Mouse (Mus musculus): ENCODE results near the gene Fam166a.
"Not testable (repeated sequence)": the region's sequence is repeated elsewhere in the genome, so short reads cannot be mapped to it uniquely, and the experiment has no call there.

The Fam166a gene

DNA sequence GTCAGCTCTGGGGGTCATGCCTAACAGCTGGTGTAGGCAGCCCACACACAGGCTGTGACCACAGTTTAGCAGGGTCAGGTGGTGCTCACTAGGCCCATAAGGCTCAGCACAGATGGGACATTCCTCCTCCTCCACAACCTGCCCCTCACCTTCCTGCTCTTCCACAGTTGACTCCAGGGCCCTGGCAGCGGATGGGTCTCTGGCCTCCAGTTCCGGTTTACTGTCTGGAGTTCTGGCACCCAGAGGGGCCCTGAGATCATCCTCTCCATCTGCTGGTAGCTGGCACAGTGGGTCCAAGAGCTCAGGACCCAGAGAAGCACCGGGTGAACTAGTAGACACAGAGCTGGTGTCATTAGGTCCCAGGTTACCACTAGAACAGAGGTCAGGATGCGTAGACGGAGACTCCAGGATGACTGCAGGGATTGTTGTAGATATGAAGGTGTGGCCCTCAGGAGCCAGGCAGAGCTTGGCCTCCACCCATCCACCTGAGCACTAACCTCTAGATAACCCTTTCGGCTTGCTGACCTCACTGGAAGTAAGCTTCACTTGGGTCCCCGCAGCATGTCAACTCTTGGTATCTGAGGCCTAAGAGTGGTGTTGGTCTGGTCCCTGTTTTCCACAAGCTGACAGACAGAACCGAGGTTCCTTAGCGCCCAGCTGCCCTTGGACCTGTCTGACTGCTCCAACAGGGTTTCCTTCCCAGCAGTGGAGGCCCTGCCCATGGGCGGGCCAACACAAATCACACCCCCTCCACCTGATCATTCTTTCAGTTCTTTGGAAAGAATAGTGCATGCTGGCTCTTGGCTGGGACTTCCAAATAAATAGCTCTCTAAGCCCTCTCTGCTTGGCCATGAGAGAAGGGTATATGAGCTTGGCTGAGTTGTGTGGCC lies 27.9 kb downstream of the Fam166a start, which contains the start of gene AL732309.1:
Gene AL732309.1, minus strand, starts transcription at position 681 of the 890 bp plus-strand sequence.
- peak; percentile 80 for DNase-seq

DNA sequence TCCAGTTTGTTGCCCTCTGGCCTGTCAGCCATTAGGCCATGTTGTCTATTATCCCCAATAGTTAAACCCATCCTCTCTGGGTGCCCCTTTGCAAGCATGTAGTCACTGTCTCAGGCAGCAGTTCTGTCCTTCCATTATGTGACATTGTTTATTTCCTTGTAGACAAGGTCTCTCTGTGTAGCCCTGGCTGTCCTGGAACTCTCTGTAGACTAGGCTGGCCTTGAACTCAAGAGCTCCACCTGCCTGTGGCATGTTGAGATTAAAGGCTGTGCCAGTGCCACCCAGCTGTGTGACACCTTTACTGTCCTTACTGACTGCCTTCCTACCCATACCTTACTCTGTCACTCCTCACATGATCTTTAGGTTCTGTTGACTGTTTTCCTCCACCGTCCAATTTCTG lies 33.8 kb downstream of the Fam166a start:
- no peak for DNase-seq

DNA sequence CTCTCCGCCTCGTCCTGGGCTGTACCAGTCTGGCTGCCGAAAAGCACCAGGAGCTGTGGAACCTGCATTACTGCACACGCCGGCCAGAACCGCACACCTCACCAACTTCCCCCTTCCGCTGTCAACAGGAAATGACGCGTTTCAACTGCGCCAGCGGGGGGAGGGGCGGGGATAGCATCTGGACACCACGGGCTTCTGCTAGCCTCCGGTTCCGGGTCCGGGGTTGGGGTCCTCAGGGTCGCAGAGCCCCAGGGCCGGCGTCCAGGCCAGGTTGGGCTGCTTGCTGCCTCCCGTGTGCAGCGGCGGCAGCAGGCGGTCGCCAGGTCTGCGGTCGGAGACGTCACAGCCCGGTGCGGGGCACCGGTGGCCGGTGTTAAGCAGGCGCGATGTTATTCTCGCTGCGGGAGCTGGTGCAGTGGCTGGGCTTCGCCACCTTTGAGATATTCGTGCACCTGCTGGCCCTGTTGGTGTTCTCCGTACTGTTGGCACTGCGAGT lies 36.8 kb downstream of the Fam166a start, which contains the start of gene Tmem203:
Gene Tmem203, plus strand, starts transcription at position 156 of the 496 bp plus-strand sequence.
- peak; percentile 86 for DNase-seq

DNA sequence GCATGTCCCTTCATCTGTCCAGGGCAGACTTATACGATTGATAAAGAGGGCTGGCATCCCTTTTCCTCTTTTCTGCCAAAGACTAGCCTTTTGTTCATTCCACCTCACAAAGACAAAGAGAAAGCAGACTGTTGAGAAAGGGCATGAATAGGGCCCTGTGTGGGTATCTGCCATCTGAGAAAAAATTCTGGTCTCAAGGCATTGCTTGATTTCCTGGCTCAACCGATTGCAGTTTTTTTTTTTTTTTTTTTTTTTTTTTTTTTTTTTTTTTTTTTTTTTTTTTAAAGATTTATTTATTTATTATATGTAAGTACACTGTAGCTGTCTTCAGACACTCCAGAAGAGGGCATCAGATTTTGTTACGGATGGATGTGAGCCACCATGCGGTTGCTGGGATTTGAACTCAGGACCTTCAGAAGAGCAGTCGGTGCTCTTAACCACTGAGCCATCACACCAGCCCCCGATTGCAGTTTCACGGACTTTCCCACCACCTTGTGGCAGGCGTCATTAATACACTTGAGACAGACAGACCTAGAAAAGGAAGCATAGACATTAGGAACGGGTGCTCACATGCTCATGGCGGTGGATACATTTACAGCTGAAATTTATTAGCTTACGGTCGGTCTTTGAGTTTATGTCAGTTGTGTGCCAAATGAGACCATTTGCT lies 38.0 kb downstream of the Fam166a start:
- not testable (repeated sequence) for DNase-seq

DNA sequence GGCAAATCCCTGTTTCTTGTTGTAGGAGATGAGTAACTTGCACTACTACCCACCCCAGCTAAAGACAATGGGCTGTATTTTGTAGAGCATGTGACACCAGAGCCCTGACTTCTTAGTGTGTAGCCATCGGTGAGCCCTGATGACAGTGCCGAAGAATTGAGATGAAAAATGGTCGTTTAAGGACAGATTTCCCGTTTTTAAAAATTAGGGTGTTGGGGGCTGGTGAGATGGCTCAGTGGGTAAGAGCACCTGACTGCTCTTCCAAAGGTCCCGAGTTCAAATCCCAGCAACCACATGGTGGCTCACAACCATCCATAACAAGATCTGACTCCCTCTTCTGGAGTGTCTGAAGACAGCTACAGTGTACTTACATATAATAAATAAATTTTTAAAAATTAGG lies 38.7 kb downstream of the Fam166a start:
- DNase-seq, result not testable (repeated sequence)

DNA sequence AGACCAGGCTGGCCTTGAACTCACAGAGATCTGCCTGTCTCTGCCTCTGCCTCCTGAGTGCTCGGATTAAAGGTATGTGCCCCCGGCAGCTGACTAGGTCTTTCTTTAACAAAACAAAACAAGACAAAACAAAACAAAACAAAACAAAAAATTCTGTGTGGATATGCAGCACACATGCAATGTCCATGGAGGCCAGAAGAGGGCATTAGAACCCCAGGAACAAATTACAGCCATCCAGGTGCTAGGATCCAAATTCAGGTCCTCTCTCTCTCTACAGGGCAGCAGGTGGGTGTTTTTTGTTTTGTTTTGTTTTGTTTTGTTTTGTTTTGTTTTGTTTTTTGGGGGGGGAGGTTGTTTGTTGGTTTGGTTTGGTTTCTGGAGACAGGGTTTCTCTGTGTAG lies 40.3 kb downstream of the Fam166a start:
- no peak for DNase-seq

DNA sequence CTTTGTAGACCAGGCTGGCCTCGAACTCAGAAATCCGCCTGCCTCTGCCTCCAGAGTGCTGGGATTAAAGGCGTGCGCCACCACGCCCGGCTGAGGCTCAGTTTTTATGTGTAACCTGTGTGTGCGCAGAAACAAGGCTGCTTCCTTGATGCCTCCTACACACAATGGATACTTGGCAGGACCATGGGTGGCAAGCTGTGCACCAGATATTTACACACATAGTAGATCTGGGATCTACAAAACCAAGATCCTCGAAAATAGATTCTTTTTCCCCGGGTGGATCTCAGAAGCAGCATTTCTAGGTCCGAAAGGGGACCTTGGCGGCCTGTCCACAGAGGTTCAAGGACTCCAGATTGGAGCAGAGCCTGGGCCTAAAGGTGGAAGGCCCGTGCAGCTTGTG lies 43.3 kb downstream of the Fam166a start:
- DNase-seq, result no peak

DNA sequence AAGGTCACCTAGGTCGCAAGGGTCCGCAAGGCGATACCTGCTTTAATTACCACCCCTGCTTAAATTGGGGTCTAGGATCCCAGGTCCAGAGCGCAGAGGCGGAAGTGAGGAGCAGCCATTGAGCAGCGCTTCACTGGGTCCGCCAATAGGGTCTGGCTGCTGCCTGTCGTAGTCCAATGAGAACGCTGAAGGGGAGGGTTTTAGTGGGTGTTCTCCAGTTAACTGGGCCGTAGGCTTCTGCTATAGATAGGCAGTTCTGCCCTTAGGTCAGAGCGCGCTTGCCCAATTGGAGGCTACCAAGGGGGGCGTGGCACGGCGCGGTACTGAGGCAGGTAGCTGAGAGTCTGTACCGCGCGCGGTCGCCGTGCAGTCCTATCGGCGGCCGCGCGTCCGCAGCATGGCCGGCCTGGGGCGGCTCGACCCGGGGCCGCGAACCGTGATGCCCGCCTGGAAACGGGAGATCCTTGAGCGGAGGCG lies 43.8 kb downstream of the Fam166a start, which contains the start of gene Tprn:
Gene Tprn, plus strand, starts transcription at position 328 of the 477 bp plus-strand sequence.
- DNase-seq, result peak; percentile 99

DNA sequence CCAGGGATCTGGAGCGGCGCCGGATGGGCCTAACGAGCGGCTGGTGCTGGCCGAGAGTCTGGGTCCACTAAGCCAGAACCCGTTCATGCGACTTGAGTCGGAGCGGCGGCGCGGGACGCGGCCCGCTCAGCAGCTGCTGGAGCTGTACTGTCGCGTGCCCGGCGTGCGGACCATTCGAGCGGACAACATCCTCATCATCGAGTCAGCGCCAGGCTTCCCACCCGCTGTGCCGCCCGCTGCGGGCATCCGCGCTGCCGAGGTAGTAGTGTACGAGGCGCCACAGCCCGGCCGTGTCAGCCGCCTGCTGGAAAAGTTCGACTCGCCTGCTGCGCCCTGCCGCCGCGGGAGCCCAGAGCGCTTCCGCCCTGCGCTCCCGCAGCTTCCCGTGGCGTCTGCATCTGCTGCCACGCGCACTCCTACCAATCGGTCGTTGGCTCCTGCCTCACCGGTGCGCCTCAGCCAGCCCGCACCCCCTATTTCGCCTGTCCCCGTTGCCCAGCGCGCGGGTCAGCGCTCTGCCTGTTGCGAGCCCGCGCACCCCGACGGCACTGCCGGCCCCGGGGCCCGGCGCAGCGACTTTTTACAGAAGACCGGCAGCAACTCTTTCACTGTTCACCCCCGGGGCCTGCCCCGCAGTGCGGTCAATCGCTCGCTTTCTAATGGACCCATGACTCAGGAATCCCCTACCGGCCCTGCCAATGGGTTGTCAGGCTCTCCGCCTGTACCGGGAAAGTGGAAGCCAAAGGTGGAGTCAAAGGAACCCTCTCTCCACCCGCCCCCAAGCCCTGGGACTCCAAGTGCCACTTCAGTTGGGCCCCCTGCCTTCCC lies 44.5 kb downstream of the Fam166a start:
- peak; percentile 87 for DNase-seq

DNA sequence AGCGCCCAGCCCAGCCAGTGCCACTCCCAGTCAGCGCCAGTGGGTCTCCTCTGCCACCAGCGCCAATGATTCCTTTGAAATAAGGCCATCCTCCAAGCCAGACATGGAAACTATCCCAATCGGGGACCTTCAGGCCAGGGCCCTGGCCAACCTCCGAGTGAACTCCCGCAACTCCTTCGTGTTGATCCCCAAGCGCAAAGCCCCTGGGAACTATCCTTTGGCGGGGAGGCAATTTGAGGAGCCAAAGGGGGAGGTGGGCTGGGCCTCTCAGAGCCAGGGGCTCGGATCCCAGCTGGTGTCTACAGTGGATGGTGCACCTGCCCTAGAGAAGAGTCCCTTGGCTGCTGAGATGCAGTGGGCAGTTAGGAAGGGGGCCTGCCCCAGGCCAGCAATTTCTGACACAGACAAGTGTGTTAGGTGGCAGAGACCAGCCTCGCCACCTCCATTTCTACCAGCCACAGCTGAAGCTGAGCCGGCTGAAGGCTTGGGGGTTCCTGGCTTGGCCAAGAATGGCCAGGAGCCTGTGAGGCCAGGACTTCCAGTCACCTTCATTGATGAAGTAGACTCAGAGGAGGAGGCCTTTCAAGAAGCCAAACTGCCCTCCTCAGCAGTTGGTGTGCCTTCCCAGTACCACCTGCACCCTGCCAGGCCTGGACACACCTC lies 45.2 kb downstream of the Fam166a start:
- peak; percentile 79 for DNase-seq

DNA sequence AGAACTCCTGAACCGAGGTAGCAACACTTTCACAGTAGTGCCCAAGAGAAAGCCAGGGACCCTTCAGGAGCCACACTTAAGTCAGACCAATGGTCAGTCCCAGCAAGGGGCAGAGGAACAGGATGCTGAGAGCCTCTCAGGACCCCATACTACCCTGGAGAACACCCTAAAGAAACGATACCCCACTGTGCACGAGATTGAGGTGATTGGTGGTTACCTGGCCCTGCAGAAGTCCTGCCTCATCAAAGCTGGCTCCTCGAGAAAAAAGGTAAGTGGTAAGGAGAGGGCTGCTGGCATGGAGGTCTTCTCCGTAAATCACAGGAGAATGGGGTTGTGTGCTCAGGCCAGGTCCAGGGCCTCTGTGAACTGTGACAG lies 45.7 kb downstream of the Fam166a start:
- DNase-seq, result peak; percentile 67

DNA sequence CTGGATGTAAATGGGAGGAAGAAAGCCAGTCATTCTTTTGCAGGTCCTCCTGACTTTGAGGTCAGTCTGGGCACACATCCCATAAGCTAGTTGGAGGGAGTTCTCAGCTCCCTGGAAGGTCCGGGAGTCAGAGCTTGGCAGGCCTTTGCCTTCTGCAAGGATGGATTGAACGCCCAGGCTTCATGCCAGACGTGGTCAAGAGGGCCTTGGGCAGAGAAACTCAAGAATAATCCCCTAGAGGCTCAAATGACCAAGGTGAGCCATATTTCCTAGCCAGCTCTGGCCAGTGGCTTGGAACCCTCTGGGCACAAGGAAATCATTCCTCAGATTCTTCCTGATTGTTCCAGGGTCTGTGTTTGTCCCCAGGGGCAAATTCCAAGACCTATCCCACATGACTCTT lies 46.3 kb downstream of the Fam166a start:
- DNase-seq, result peak; percentile 95

DNA sequence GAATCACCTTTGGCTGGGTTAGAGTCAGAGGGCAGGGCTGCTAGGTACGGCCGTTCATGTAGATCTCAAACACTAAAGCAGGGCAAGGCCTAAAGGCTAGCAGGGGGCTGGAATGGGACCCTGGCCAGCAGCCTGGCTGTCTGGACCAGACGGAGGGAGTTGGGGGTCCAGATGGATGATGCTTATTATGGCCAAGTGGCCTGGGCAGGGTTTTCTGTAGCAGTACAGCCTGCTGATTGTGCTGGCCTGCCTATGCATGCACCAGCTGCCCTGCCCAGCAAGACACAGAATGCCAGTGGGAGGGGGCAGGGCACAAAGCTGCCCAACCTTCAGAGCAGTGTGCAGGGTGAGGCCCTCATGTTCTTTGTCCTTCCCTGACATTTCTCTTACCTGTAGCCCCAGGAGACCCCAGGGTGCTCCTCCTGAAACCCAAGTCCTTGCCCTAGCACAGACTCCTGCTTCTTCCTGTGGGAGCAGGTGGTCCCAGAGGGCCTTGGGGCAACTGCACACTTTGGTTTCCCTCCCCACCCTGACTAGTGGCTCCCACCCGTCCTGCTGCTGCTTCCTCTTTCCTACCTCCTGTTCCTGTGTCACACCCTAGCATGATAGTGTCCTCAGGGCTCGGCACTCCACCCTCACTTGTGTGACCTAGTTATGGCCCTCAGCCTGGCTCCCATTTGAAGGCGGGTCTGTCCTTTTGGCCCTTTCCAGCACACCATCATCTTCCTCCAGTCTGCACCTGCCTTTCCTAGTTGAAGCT lies 47.5 kb downstream of the Fam166a start:
- peak; percentile 99 for DNase-seq

DNA sequence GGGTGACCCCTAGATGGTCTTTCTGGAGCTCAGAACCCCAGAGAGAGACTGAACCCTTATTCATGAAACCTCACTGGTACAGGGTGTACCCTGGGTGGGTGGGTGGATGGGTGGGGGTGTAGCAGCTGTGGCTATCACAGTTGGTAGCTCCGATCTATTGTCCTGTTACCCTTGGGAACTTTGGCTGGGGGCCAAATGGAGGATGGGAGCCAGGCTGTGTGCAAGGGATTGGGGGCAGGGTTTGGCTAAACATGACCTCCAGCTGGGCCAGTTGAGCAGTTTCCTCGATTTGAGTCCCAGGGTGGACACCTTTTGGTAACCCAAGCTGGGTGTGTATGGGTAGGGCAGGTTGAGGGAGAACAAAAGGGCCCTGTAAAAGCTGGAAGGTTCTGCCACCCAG lies 48.2 kb downstream of the Fam166a start:
- peak; percentile 88 for DNase-seq

DNA sequence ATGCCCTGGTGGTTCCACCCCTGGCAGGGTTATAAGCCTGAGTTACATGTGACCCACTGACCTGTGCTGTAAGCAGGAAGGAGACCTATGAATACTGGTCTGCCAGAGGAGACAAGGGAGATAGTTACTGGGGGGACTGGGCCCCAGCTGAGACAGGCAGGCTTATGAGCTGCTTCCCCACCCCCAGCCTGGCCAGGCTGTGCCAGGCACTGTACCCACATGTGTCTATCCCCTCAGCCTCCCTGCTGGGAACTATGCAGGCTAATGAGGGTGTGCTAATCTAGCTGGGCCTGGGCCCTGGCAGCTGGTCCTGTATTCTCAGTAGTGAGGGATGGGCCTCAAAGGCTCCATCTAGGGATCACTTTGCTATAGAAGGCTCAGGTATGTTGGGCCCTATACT lies 48.7 kb downstream of the Fam166a start:
- DNase-seq, result peak; percentile 81

DNA sequence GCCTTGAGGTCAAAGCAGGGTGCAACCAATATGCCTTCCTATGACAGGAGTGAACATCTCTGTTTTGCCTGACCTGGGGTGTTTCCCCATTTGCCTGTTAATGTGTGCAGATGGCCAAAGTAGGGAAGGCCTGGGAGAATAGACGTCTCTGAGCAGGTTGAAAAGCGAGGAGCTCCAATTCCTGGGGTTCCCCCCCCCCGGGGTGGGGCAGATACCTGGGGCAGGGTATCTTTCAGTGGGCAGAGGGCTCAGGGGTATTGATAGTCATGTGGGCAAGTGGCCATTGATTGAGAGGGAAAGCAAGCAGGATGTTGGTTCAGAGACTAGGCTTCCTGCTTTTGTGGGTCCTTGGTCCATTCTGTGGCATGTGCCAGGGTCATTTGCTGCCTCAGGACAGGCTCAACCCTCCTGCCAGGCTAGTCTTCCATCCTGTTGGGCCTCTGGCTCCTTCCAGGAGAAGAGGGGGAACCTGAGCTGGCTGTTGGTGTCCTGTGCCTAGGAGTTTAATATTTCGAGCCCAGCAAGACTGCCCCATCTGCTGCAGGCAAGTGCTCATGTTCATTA lies 49.3 kb downstream of the Fam166a start:
- DNase-seq, result peak; percentile 72
